Mouse (Mus musculus): ENCODE measurements around the gene Pdia5.

- TF ChIP-seq CTCF (IDR thresholded peaks at IDR 0.05; ENCODE audit: low read depth) = no peak
- no peak for TF ChIP-seq EP300 (IDR thresholded peaks at IDR 0.05; ENCODE audit: low read depth)
Observed at GRCm38 (mm10) chr16:35524200-35524599, 33.5 kb upstream of the Pdia5 start.

Measured in heart, postnatal 0 days (tissue).